In genomic region chr11:106502631-106503424, GRCm38 (mm10) we compare ENCODE assay signal across 10 mouse cellular contexts. TPM values are rescaled to one million over a fixed set of nuclear protein-coding genes. Genes with fewer than 3 reads are reported as not detected.
DNase-seq lines count a peak whose midpoint lies in the region; ATAC-seq lines count a peak whose summit lies in the region.
"Had no signal": no experiment of that assay in that cellular context is flagged by ENCODE, and none has a peak within 500 bp of the region (broad histone marks: within the 10 kb centered on the region; RNA-seq: fewer than 3 reads in every experiment).

No protein-coding gene starts in this region.

- no peak overlapping the region for H3K9ac ChIP-seq in hindbrain, embryonic 12.5 days
- no peak overlapping the region for H3K9ac ChIP-seq in hindbrain, embryonic 11.5 days (ENCODE audit: low read depth, low read length)
- no peak overlapping the region for H3K9ac ChIP-seq in embryonic facial prominence, embryonic 12.5 days
- H3K9ac ChIP-seq in limb, embryonic 12.5 days (replicated peaks) = no peak overlapping the region

- peak overlapping the region; percentile 13; the same call in 1 of the 2 replicates for H3K27ac ChIP-seq in hindbrain, embryonic 12.5 days
- H3K27ac ChIP-seq in hindbrain, embryonic 11.5 days (ENCODE audit: low read depth, low read length) = no peak overlapping the region
- H3K27ac ChIP-seq in embryonic facial prominence, embryonic 12.5 days = peak overlapping the region; percentile 63
- H3K27ac ChIP-seq in limb, embryonic 12.5 days = peak overlapping the region; percentile 64

- H3K4me1 ChIP-seq in hindbrain, embryonic 12.5 days = peaks cover 10% of the 10 kb centered on the region
- no peaks in the 10 kb centered on the region for H3K4me1 ChIP-seq in hindbrain, embryonic 11.5 days (replicated peaks; ENCODE audit: control insufficient read depth, insufficient read depth, low read length)
- H3K4me1 ChIP-seq in embryonic facial prominence, embryonic 12.5 days = 0 out of 2 replicates have a peak, but pooled peaks cover 7% of the 10 kb centered on the region
- 0 out of 2 replicates have a peak, but pooled peaks cover 6% of the 10 kb centered on the region for H3K4me1 ChIP-seq in limb, embryonic 12.5 days (replicated peaks)

- H3K27me3 ChIP-seq in hindbrain, embryonic 12.5 days = no peaks in the 10 kb centered on the region
- no peaks in the 10 kb centered on the region for H3K27me3 ChIP-seq in hindbrain, embryonic 11.5 days (ENCODE audit: control insufficient read depth, insufficient read depth, low read length)
- H3K27me3 ChIP-seq in embryonic facial prominence, embryonic 12.5 days = no peaks in the 10 kb centered on the region
- no peaks in the 10 kb centered on the region for H3K27me3 ChIP-seq in limb, embryonic 12.5 days

- WGBS in hindbrain, embryonic 12.5 days = 56% methylated on average over 13 of the region's 13 CpGs
- WGBS in hindbrain, embryonic 11.5 days = 67% methylated on average over 13 of the region's 13 CpGs
- 59% methylated on average over 13 of the region's 13 CpGs for WGBS in embryonic facial prominence, embryonic 12.5 days
- 60% methylated on average over 13 of the region's 13 CpGs for WGBS in limb, embryonic 12.5 days

- H3K36me3 ChIP-seq in hindbrain, embryonic 12.5 days = peaks cover 12% of the 10 kb centered on the region
- no peaks in the 10 kb centered on the region for H3K36me3 ChIP-seq in hindbrain, embryonic 11.5 days (ENCODE audit: control insufficient read depth, insufficient read depth, low read length)
- 0 out of 2 replicates have a peak, but pooled peaks cover 8% of the 10 kb centered on the region for H3K36me3 ChIP-seq in embryonic facial prominence, embryonic 12.5 days
- 0 out of 2 replicates have a peak, but pooled peaks cover 3% of the 10 kb centered on the region for H3K36me3 ChIP-seq in limb, embryonic 12.5 days

- ATAC-seq in hindbrain, embryonic 12.5 days (ENCODE audit: low FRiP score) = no peak
- ATAC-seq in hindbrain, embryonic 11.5 days (ENCODE audit: low FRiP score) = no peak
- no peak for ATAC-seq in embryonic facial prominence, embryonic 12.5 days (ENCODE audit: insufficient number of reproducible peaks, insufficient read depth, low FRiP score, low TSS enrichment)
- ATAC-seq in limb, embryonic 12.5 days (ENCODE audit: insufficient number of reproducible peaks, insufficient read depth, low FRiP score, low TSS enrichment, low read depth) = no peak

- no peak overlapping the region for H3K4me2 ChIP-seq in hindbrain, embryonic 12.5 days (replicated peaks)
- no peak overlapping the region for H3K4me2 ChIP-seq in hindbrain, embryonic 11.5 days (replicated peaks; ENCODE audit: low read depth, low read length)
- no peak overlapping the region for H3K4me2 ChIP-seq in embryonic facial prominence, embryonic 12.5 days (replicated peaks)
- H3K4me2 ChIP-seq in limb, embryonic 12.5 days = no peak overlapping the region

- DNase-seq in hindbrain, embryonic 11.5 days (ENCODE audit: low spot score) = no peak
- peak; percentile 58 for DNase-seq in A20 (ENCODE audit: low read depth, low spot score)
- DNase-seq in thymus, postnatal 4 days = no peak
- no peak for DNase-seq in cerebellum, adult 9-10 months
- DNase-seq in layer of hippocampus, adult 18-20 months (ENCODE audit: low spot score in 2 of 2) = no peak
- DNase-seq: kidney, adult 18-20 months; lung, postnatal 14 days had no signal

- no peak overlapping the region for H3K4me3 ChIP-seq in hindbrain, embryonic 12.5 days
- H3K4me3 ChIP-seq in hindbrain, embryonic 11.5 days (ENCODE audit: low read depth, low read length) = no peak overlapping the region
- no peak overlapping the region for H3K4me3 ChIP-seq in embryonic facial prominence, embryonic 12.5 days
- no peak overlapping the region for H3K4me3 ChIP-seq in limb, embryonic 12.5 days (replicated peaks)

- no peaks in the 10 kb centered on the region for H3K9me3 ChIP-seq in hindbrain, embryonic 12.5 days (replicated peaks)
- no peaks in the 10 kb centered on the region for H3K9me3 ChIP-seq in hindbrain, embryonic 11.5 days (ENCODE audit: control insufficient read depth, low read length)
- no peaks in the 10 kb centered on the region for H3K9me3 ChIP-seq in embryonic facial prominence, embryonic 12.5 days
- H3K9me3 ChIP-seq in limb, embryonic 12.5 days = no peaks in the 10 kb centered on the region

RNA-seq across cellular contexts. Expression of gene Ern1, which starts 15.2 kb away (rescaled TPM):
- 7.9 and 8.3 TPM in 2 replicates for polyA plus RNA-seq in hindbrain, embryonic 12.5 days (2016; fragmentation: Nextera tagmentation; extraction: Ambion mirVana)
- 5.5 and 6.2 TPM in 2 replicates for polyA plus RNA-seq in hindbrain, embryonic 11.5 days (2014; fragmentation: Nextera tagmentation; extraction: Ambion mirVana)
- polyA plus RNA-seq in embryonic facial prominence, embryonic 12.5 days (2016; fragmentation: Nextera tagmentation; extraction: Ambion mirVana) = 6.4 and 8.1 TPM in 2 replicates
- 7.9 and 8.3 TPM in 2 replicates for polyA plus RNA-seq in limb, embryonic 12.5 days (2016; fragmentation: Nextera tagmentation; extraction: Ambion mirVana)
- 1 to 10 TPM; 10.0 TPM for total RNA-seq in layer of hippocampus, adult 18-20 months (2021)
